Mouse (Mus musculus) urinary bladder, adult 2 months (tissue): ENCODE results near the gene Slc38a9. TPM values are rescaled to one million over a fixed set of nuclear protein-coding genes. Genes with fewer than 3 reads are reported as not detected.

Source experiments
- DNase-seq: peaks from one replicate; pipeline ENCODE4 v3.0.0; 2022; ENCODE audit warnings: low spot score
- polyA plus RNA-seq: library from polyadenylated mRNA; depleted of rRNA; stranded (reverse); fragments of >200 nt; gene quantifications from 2 replicates; pipeline ENCODE4 v1.2.3, GENCODE M21; 2012

The Slc38a9 gene
- polyA plus RNA-seq, 1 experiment, result 14.6 TPM

- DNase-seq, result no peak
These were observed 85.6 kb downstream of the Slc38a9 start for GRCm38 (mm10) chr13:112745936-112746694.

GRCm38 (mm10) chr13:112746695-112747055 lies 86.1 kb downstream of the Slc38a9 start:
- DNase-seq, result no peak

- DNase-seq, result no peak
These were observed 87.4 kb downstream of the Slc38a9 start for GRCm38 (mm10) chr13:112747808-112748430.

- no peak for DNase-seq
These were observed 88.4 kb downstream of the Slc38a9 start for GRCm38 (mm10) chr13:112748808-112749510.

GRCm38 (mm10) chr13:112749881-112750280 lies 89.3 kb downstream of the Slc38a9 start:
- no peak for DNase-seq

GRCm38 (mm10) chr13:112751454-112752308 lies 91.1 kb downstream of the Slc38a9 start:
- DNase-seq, result no peak

- no peak for DNase-seq
These were observed 91.9 kb downstream of the Slc38a9 start for GRCm38 (mm10) chr13:112752309-112752975.

- no peak for DNase-seq
These were observed 93.0 kb downstream of the Slc38a9 start for GRCm38 (mm10) chr13:112753522-112753921.

GRCm38 (mm10) chr13:112754871-112755270 lies 94.3 kb downstream of the Slc38a9 start:
- no peak for DNase-seq

GRCm38 (mm10) chr13:112755507-112756010 lies 95.0 kb downstream of the Slc38a9 start:
- no peak for DNase-seq

GRCm38 (mm10) chr13:112757395-112757794 lies 96.8 kb downstream of the Slc38a9 start:
- DNase-seq, result no peak

GRCm38 (mm10) chr13:112758546-112759090 lies 98.1 kb downstream of the Slc38a9 start:
- no peak for DNase-seq

GRCm38 (mm10) chr13:112759364-112759763 lies 98.8 kb downstream of the Slc38a9 start:
- no peak for DNase-seq

GRCm38 (mm10) chr13:112759777-112760537 lies 99.4 kb downstream of the Slc38a9 start:
- DNase-seq, result no peak

- no peak for DNase-seq
These were observed 100.0 kb downstream of the Slc38a9 start for GRCm38 (mm10) chr13:112760538-112760881.

- no peak for DNase-seq
These were observed 101.2 kb downstream of the Slc38a9 start for GRCm38 (mm10) chr13:112761787-112762186.

- no peak for DNase-seq
These were observed 102.0 kb downstream of the Slc38a9 start for GRCm38 (mm10) chr13:112762548-112762947.

GRCm38 (mm10) chr13:112763531-112764091 lies 103.1 kb downstream of the Slc38a9 start:
- DNase-seq, result no peak

- DNase-seq, result no peak
These were observed 104.0 kb downstream of the Slc38a9 start for GRCm38 (mm10) chr13:112764556-112764955.

GRCm38 (mm10) chr13:112765654-112766053 lies 105.1 kb downstream of the Slc38a9 start:
- DNase-seq, result no peak
